Mouse (Mus musculus) lung, embryonic 14.5 days (tissue): Measurements from ENCODE around the gene Zfp747. TPM values are rescaled to one million over a fixed set of nuclear protein-coding genes. Genes with fewer than 3 reads are reported as not detected.
"Not testable (repeated sequence)": the region's sequence is repeated elsewhere in the genome, so short reads cannot be mapped to it uniquely, and the experiment has no call there.

Experiments
- ATAC-seq: fragments of 200-750 bp; cut with Nextera tagmentation; 2 replicates; pipeline ENCODE4 v1.8.0; 2017; ENCODE audit warnings: mild to moderate bottlenecking, moderate TSS enrichment, moderate library complexity; ENCODE audit not compliant: insufficient read depth
- DNase-seq: peaks from one replicate; pipeline ENCODE4 v3.0.0-alpha.2; 2015
- H3K27ac ChIP-seq: fragments of 300-500 bp; sonication (generic); 2 replicates; pipeline ENCODE4 v1.5.1; 2014; ENCODE audit warnings: low read depth, mild to moderate bottlenecking, moderate library complexity
- H3K27me3 ChIP-seq: fragments of 300-500 bp; sonication (generic); 2 replicates; pipeline ENCODE4 v1.6.1; 2014; ENCODE audit warnings: low read length, control low read depth; ENCODE audit not compliant: insufficient read depth
- H3K36me3 ChIP-seq: fragments of 300-500 bp; sonication (generic); 2 replicates; pipeline ENCODE4 v1.6.1; 2014; ENCODE audit warnings: control low read depth; ENCODE audit not compliant: insufficient read depth
- H3K4me1 ChIP-seq: fragments of 300-500 bp; sonication (generic); 2 replicates; pipeline ENCODE4 v1.6.1; 2014; ENCODE audit warnings: antibody characterized with exemption, control low read depth; ENCODE audit not compliant: insufficient read depth
- H3K4me2 ChIP-seq: fragments of 300-500 bp; sonication (generic); 2 replicates; pipeline ENCODE4 v1.6.1; 2014; ENCODE audit warnings: mild to moderate bottlenecking
- H3K4me3 ChIP-seq: fragments of 300-500 bp; sonication (generic); 2 replicates; pipeline ENCODE4 v1.5.1; 2014; ENCODE audit warnings: low read depth, low read length
- H3K9ac ChIP-seq: fragments of 300-500 bp; sonication (generic); 2 replicates; pipeline ENCODE4 v1.6.1; 2014
- H3K9me3 ChIP-seq: fragments of 300-500 bp; sonication (generic); 2 replicates; pipeline ENCODE4 v1.6.1; 2016; ENCODE audit warnings: low read depth, low read length, control low read depth
- CTCF ChIP-seq: IDR thresholded peaks from 2 replicates; pipeline ENCODE4 v1.5.1; 2016; ENCODE audit warnings: antibody characterized with exemption, low read depth
- WGBS: fragments of 180-500 bp; shearing (Covaris S2); extraction: QIAGEN DNeasy Blood & Tissue Kit; methylation state at CpG from one replicate; pipeline ENCODE4 v1.1.7; 2014; 5-methylcytosine and 5-hydroxymethylcytosine counted together
- polyA plus RNA-seq: library from polyadenylated mRNA; unstranded; fragments of >200 nt; fragmentation: Nextera tagmentation; extraction: Ambion mirVana; gene quantifications from 2 replicates; pipeline ENCODE4 v1.2.1, GENCODE M21; 2014

Zfp747 gene
- polyA plus RNA-seq, 1 experiment from 2014 or later: 8.5 TPM

DNA sequence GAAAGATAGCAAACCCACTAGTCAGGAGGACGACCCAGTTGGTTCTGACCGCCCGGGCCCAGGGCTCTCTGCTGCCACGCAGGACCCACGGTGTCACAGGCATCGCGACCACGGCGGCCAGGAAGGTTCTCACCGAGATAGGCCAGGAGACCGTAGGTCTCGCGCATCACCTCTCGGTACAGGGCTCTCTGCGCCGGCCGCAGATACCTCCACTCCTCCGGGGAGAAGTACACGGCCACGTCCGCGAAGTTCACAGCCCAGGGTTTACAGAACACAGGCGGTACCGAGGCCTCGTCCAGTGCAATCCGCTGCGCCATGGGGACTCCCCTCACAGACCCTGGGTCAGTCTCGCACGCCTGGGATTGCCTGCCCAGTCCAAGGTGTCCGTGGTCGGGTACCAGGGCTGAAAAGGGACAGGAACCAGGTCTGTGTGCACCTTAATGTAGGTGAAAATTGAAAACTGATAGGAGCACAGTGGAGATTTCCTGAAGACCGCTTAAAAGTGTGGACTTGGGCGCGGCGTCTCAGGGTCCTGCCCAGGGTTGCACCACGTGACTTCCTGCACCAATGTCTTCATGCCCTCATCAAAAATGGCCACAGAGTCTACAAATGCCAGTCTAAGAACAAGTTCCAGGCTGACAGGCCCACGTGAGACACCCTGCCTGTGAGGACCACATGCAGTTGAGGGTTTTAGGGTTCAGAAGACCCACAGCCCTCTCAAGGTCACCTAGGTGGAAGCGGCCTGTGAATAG lies 11.0 kb upstream of the Zfp747 start, which contains the start of gene 9130019O22Rik:
Gene 9130019O22Rik (minus strand): TSS at position 526 of the 752 bp plus-strand sequence.
- H3K9ac ChIP-seq: peak within 1 kb of the TSS; percentile 66
- H3K36me3 ChIP-seq: peaks cover 14% of the 10 kb centered on the region; the same call in 1 of the 2 replicates
- H3K27ac ChIP-seq: no peak within 1 kb of the TSS
- DNase-seq (peak; percentile 94), ATAC-seq (peak; percentile 88)
- no peak for TF ChIP-seq CTCF
- H3K4me3 ChIP-seq: peak within 1 kb of the TSS; percentile 49
- H3K4me1 ChIP-seq: no peaks in the 10 kb centered on the region
- no peaks in the 10 kb centered on the region for H3K27me3 ChIP-seq
- WGBS: 13% methylated on average over 37 of the region's 38 CpGs
- no peaks in the 10 kb centered on the region for H3K9me3 ChIP-seq
- peak within 1 kb of the TSS; percentile 73 for H3K4me2 ChIP-seq

DNA sequence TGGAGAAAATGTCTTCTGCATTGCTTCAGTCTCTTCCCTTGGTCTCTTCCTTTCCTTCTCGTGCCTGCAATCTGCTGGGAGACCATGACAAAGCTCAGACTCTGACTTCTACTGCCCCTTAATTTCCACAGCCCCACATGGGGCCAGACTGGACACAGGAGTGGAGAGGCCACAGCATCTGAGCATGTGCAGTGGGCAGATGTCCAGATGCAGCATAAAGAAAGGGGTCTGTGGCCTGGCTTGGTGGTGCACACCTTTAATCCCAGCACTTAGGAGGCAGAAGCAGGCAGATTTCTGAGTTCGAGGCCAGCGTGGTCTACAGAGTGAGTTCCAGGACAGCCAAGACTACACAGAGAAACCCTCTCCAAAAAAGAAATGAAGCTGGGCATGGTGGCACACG lies 9.7 kb upstream of the Zfp747 start:
- whole genome bisulfite sequencing: 91% methylated on average over 4 of the region's 4 CpGs
- not testable (repeated sequence) for H3K27me3 ChIP-seq, H3K27ac ChIP-seq, H3K36me3 ChIP-seq, ATAC-seq, H3K9ac ChIP-seq, DNase-seq, H3K4me1 ChIP-seq, H3K4me2 ChIP-seq, H3K9me3 ChIP-seq, H3K4me3 ChIP-seq

DNA sequence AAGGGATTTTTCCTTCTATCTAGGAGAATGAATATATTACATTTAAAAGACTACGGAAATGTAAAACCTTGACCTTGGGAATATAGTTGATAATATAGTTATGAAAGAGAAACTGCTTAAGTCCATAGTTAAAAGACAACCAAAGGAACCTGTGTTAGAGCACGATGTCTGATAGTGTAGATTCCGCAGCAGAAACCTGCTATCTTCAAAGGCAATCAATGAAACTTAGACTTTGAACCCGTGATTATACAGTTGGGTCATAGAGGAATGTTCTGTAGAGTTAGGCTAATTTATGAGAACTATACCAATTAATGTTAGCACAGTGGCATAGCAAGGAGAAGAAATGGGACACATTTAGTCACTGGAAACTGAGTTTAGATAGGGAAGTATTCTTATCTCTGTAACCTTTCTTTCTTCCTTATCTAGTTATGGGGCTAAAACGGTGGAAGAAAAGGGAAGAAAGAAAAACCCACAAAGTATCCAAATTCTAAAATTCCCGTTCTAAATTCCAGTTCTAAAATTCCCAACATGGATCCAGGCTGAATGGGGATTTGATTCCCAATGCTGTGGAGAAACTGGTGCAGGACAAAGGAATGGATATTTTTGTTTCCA lies 2.6 kb upstream of the Zfp747 start:
- Histone ChIP-seq H3K4me1 (no peaks in the 10 kb centered on the region), H3K4me3 (no peak overlapping the region), H3K9ac (no peak overlapping the region), H3K27ac (no peak overlapping the region), H3K4me2 (no peak overlapping the region), H3K36me3 (peaks cover 9% of the 10 kb centered on the region; the same call in 1 of the 2 replicates), H3K9me3 (no peaks in the 10 kb centered on the region), H3K27me3 (no peaks in the 10 kb centered on the region)
- no peak for TF ChIP-seq CTCF
- ATAC-seq (no peak), DNase-seq (no peak)
- 71% methylated on average over 6 of the region's 6 CpGs for WGBS

DNA sequence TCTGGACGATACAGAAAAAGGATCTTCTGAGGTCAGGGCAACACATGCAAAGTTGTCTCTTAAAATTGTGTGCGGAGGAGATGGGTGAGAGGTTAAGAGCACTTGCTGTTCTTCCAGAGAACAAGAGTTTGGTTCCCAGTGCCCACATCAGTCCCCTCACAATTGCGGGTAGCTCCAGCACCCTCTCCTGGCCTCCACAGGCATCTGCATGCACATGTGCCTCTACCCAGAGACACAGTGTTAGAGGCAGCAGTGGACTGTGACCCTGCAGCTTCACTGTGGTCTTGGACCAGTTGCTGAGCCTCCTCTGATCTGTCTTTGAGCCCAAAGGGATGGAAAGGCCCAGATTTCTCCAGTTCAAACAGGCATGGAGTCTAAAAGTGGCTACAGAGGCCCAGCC lies 4.0 kb downstream of the Zfp747 start:
- H3K27me3 ChIP-seq, DNase-seq, H3K9me3 ChIP-seq, H3K4me2 ChIP-seq, H3K4me3 ChIP-seq, H3K4me1 ChIP-seq, H3K36me3 ChIP-seq, ATAC-seq, H3K9ac ChIP-seq, H3K27ac ChIP-seq: not testable (repeated sequence)
- peak; percentile 23; the same call in 1 of the 2 replicates for TF ChIP-seq CTCF
- WGBS: 76% methylated on average over 3 of the region's 3 CpGs

DNA sequence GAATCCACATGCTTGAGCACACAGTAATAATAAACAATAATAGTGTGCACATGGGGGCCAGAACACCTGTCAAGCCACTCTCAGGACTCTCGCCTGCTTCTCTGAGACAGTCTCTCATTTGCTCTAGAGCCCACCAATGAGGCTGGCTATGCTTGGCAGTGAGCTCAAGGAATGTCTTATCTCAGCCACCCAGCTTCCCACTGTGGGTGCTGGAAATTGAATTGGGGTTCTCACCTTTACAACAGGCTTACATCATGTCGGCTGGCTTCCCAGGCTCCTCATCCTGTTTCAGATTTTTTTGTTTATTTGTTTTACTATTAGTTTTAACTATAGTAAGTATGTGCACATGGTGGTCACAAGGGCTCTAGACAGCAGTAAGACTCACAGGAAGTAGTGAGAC lies 4.6 kb downstream of the Zfp747 start:
- H3K4me3 ChIP-seq: no peak overlapping the region
- ATAC-seq (no peak), DNase-seq (no peak)
- H3K4me1 ChIP-seq: no peaks in the 10 kb centered on the region
- no peak overlapping the region for H3K27ac ChIP-seq
- TF ChIP-seq CTCF: no peak
- no peaks in the 10 kb centered on the region for H3K9me3 ChIP-seq
- no peak overlapping the region for H3K9ac ChIP-seq
- no peaks in the 10 kb centered on the region for H3K27me3 ChIP-seq
- peaks cover 6% of the 10 kb centered on the region; the same call in 1 of the 2 replicates for H3K36me3 ChIP-seq
- H3K4me2 ChIP-seq: no peak overlapping the region
- WGBS: 75% methylated on average over 2 of the region's 2 CpGs

DNA sequence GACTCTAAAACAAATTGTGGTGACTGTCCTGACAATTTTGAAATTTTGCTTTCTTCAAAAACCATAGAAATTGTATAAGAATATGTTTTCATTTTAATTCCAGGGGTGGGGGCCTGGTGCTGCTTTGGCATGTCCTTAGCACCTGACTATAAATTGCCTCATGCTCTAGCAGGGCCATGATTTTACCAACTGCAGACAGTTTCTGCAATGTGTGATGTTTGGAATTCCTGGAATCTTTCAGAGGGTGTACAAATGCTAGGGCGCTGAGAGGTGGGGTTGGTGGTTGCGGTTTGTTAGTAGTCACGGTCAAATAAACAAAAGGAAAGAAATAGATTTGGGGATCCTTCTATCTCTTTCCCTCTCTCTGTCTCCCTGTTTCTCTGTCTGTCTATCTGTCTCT lies 9.6 kb downstream of the Zfp747 start:
- WGBS: 50% methylated on average over 3 of the region's 3 CpGs
- no peaks in the 10 kb centered on the region for H3K4me1 ChIP-seq
- no peak for ATAC-seq

DNA sequence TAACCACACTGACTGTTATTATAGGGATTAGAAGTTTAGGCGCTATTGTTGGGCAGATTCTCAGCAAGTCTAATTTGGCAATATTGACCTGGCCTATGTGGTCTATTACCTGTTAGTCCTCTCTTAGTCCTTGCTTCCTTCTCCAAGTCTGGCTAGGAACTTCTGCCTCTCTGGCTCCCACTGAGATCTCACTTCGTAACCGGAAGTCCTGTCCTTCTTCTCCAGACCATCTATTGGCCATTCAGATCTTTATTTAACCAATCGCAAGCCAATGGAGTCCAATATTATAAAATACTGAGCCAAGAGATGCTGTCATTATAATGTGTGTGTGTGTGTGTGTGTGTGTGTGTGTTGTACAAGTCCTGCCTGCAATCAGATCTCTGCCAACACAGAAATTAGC lies 11.7 kb downstream of the Zfp747 start:
- peaks cover 10% of the 10 kb centered on the region; the same call in 1 of the 2 replicates for H3K27me3 ChIP-seq
- no peak overlapping the region for H3K27ac ChIP-seq
- no peaks in the 10 kb centered on the region for H3K9me3 ChIP-seq
- peak overlapping the region; percentile 30; the same call in 1 of the 2 replicates for H3K4me3 ChIP-seq
- H3K4me1 ChIP-seq: no peaks in the 10 kb centered on the region
- no peaks in the 10 kb centered on the region for H3K36me3 ChIP-seq
- TF ChIP-seq CTCF: no peak
- ATAC-seq: 0 out of 2 replicates have a peak, but pooled peaks have one; percentile 31
- peak; percentile 45 for DNase-seq
- H3K9ac ChIP-seq: peak overlapping the region; percentile 61; the same call in 1 of the 2 replicates
- WGBS: 56% methylated on average over 4 of the region's 4 CpGs
- H3K4me2 ChIP-seq: peak overlapping the region; percentile 75

More for the DNA sequence above, 9.6 kb downstream of the Zfp747 start:
- no peaks in the 10 kb centered on the region for H3K9me3 ChIP-seq
- H3K36me3 ChIP-seq: no peaks in the 10 kb centered on the region
- H3K27ac ChIP-seq: no peak overlapping the region
- no peak for TF ChIP-seq CTCF
- H3K4me2 ChIP-seq: no peak overlapping the region
- no peak overlapping the region for H3K9ac ChIP-seq
- no peak for DNase-seq
- H3K4me3 ChIP-seq: no peak overlapping the region
- H3K27me3 ChIP-seq: peaks cover 10% of the 10 kb centered on the region; the same call in 1 of the 2 replicates
